Mouse (Mus musculus) cerebellum, adult 2 months (tissue): ENCODE measurements around the gene Adgrl2. TPM values are rescaled to one million over a fixed set of nuclear protein-coding genes. Genes with fewer than 3 reads are reported as not detected.

Experiments used
- DNase-seq, 2 experiments: peaks; one replicate each; pipeline ENCODE4 v3.0.0; 2021
- H3K27ac ChIP-seq: fragments of 200-500 bp; 2 replicates; pipeline ENCODE4 v1.5.1; 2012; ENCODE audit warnings: low read length, control low read depth, inconsistent platforms; ENCODE audit not compliant: insufficient read depth
- H3K27me3 ChIP-seq: fragments of 200-500 bp; 2 replicates; pipeline ENCODE4 v1.6.1; 2012; ENCODE audit warnings: inconsistent platforms, mild to moderate bottlenecking, low read length, moderate library complexity; ENCODE audit not compliant: control insufficient read depth, insufficient read depth
- H3K4me1 ChIP-seq: fragments of 200-500 bp; 2 replicates; pipeline ENCODE4 v1.6.1; 2011; ENCODE audit warnings: low read length; ENCODE audit not compliant: control insufficient read depth, insufficient read depth
- H3K4me3 ChIP-seq: fragments of 200-500 bp; replicated peaks from 2 replicates; pipeline ENCODE3; 2011; ENCODE audit warnings: mild to moderate bottlenecking, low read depth, low read length, control low read depth; ENCODE audit not compliant: insufficient read depth
- CTCF ChIP-seq: fragments of 200-500 bp; IDR thresholded peaks from 2 replicates; pipeline ENCODE4 v1.5.1; 2011; ENCODE audit warnings: low read depth, mild to moderate bottlenecking, control low read depth, low read length, moderate library complexity, borderline replicate concordance; ENCODE audit not compliant: insufficient read depth
- POLR2A ChIP-seq: fragments of 200-500 bp; IDR thresholded peaks from 2 replicates; pipeline ENCODE4 v1.6.1; 2011; ENCODE audit warnings: low read length, control low read depth, borderline replicate concordance; ENCODE audit not compliant: insufficient read depth
- WGBS: fragments of 180-500 bp; shearing (Covaris S2); methylation state at CpG from one replicate; pipeline ENCODE4 v1.1.7; 2018; 5-methylcytosine and 5-hydroxymethylcytosine counted together
- polyA plus RNA-seq: library from polyadenylated mRNA; depleted of rRNA; stranded (reverse); fragments of >200 nt; gene quantifications from 2 replicates; pipeline ENCODE4 v1.2.3, GENCODE M21; 2012

Gene Adgrl2
- polyA plus RNA-seq, 1 experiment: 39.1 TPM

DNA sequence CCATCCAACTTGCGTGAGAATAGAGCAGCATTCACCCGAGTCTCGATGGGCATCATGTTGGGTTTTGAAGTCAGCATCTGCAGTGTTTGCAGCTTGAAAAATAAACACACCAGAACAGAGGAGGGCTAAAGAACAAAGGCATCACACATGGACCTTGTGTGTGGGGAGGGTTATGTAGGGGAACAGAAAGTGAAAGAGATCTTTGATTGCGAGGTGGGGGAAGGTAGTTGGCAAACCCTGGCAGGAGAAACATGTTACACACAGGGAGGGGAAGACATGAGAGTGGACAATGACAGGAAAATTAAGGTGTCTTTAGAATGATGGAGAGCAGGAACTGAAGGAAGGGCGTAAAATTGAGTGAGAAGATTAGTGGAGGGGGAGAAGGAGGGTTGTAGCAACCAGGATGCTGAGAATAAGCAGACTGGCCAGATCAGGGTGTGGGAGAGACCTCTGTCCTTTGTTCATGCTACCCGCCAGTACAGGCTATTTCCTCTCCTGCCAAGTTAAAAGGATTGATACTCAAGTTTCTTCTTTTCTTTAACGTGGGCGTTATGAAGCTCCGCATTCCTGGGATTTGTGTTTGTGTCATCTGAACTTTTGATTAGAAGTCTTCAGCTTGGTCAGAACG is 197.0 kb downstream of the Adgrl2 start:
- no peaks in the 10 kb centered on the region for H3K27me3 ChIP-seq
- no peak overlapping the region for H3K4me3 ChIP-seq
- no peak for TF ChIP-seq CTCF
- no peak for TF ChIP-seq POLR2A
- no peak overlapping the region for H3K27ac ChIP-seq
- WGBS: 71% methylated on average over 10 of the region's 10 CpGs
- H3K4me1 ChIP-seq: no peaks in the 10 kb centered on the region
- no peak for DNase-seq

DNA sequence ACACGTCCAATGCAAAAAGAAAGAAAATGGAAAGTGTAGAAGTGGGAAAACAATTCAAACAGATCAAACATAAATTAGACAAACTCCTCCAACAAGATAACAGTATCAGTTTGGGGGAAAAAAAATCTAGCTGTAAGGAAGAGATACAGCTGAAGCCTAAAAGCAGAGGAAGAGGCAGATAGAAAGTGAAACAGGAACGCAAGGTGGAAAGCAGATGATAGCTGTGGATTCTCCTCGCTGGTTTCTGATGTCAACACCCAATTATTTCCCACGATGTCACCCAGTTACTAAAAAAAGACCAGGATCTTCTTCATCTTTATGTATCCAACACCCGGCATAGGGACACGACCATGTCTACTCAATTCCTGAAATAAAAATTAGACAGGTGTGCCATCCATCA is 220.0 kb downstream of the Adgrl2 start:
- no peaks in the 10 kb centered on the region for H3K4me1 ChIP-seq
- 93% methylated on average over 6 of the region's 6 CpGs for WGBS
- no peak overlapping the region for H3K27ac ChIP-seq
- no peaks in the 10 kb centered on the region; the same call in 1 of the 2 replicates for H3K27me3 ChIP-seq
- DNase-seq: no peak
- no peak for TF ChIP-seq CTCF
- no peak for TF ChIP-seq POLR2A
- H3K4me3 ChIP-seq: no peak overlapping the region
